Mouse (Mus musculus): ENCODE measurements at regions not wholly inside any gene's neighbourhood (a gene's known extent, or its start where the extent isn't known, plus 50 kb on each side); places are given as distances from the start of the nearest gene placed in this dataset.
A peak's percentile ranks its signal among the peaks of the same experiment; 100 is the strongest.

DNA sequence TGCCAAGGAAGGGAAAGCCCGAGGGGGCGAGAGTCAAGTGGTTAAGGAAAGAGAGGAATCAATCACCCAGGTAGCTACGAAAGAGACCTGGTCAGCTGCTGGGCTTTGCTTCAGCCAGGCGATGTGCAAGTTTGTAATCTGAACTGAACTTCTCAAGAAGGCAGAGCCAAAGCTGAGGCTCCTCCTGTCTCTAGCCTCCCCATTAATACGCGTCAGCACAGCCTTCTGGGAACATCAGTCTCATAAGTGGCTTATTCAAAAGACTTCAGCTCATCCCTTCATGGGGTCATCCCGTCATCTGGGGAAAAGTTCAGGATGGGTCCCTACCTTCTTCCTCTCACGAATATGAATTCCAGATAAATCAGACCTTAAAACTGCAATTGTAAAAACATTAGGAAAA lies 112.2 kb upstream of the Mgme1 start:
- no peak overlapping the region for H3K4me2 ChIP-seq
- H3K36me3 ChIP-seq: no peaks in the 10 kb centered on the region
- H3K27ac ChIP-seq: no peak overlapping the region
- H3K9me3 ChIP-seq: no peaks in the 10 kb centered on the region
- ATAC-seq (ENCODE audit: low FRiP score): no peak
- WGBS: 46% methylated on average over 8 of the region's 8 CpGs
- peaks cover 10% of the 10 kb centered on the region; the same call in 1 of the 2 replicates for H3K27me3 ChIP-seq
- H3K4me3 ChIP-seq: no peak overlapping the region
- peaks cover 11% of the 10 kb centered on the region for H3K4me1 ChIP-seq (replicated peaks)
- H3K9ac ChIP-seq: no peak overlapping the region

- peaks cover 22% of the 10 kb centered on the region for H3K4me1 ChIP-seq (replicated peaks)
- no peak overlapping the region for H3K4me2 ChIP-seq
- 47% methylated on average over 9 of the region's 9 CpGs for WGBS
- no peak overlapping the region for H3K4me3 ChIP-seq
- no peak overlapping the region for H3K27ac ChIP-seq
- no peak overlapping the region for H3K9ac ChIP-seq
- ATAC-seq (ENCODE audit: low FRiP score): no peak
- H3K36me3 ChIP-seq: no peaks in the 10 kb centered on the region
- peaks cover 10% of the 10 kb centered on the region; the same call in 1 of the 2 replicates for H3K27me3 ChIP-seq
- H3K9me3 ChIP-seq: no peaks in the 10 kb centered on the region
Measured at GRCm38 (mm10) chr2:144159854-144160331, 110.6 kb upstream of the Mgme1 start.

DNA sequence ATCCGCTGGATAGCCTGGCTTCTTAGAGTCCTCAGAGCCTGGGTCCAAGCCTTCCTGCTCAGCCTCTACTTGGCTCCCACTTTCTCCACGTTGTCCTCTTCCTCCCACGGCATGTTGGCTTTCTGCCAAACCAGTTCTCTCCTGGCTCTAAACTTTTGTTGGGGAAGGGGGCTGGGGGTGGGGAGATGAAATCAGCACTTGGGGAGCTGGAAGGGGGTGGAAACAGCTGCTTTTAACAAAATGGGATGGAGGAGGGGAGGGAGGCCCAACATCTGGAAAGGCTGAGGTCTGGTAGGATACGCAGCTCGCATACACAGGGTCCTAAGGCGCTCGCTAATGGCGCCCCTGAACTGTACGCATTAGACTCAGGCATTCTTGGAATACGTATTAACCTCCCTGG lies 110.0 kb upstream of the Mgme1 start:
- 74% methylated on average over 10 of the region's 10 CpGs for WGBS
- Histone ChIP-seq H3K9me3 (no peaks in the 10 kb centered on the region), H3K27me3 (peaks cover 10% of the 10 kb centered on the region; the same call in 1 of the 2 replicates), H3K4me2 (no peak overlapping the region), H3K27ac (no peak overlapping the region), H3K4me1 (replicated peaks) (peaks cover 23% of the 10 kb centered on the region), H3K9ac (no peak overlapping the region), H3K36me3 (no peaks in the 10 kb centered on the region), H3K4me3 (no peak overlapping the region)
- ATAC-seq (ENCODE audit: low FRiP score): no peak

GRCm38 (mm10) chr2:144161852-144162251 lies 108.6 kb upstream of the Mgme1 start:
- peaks cover 5% of the 10 kb centered on the region; the same call in 1 of the 2 replicates for H3K27me3 ChIP-seq
- H3K4me2 ChIP-seq: no peak overlapping the region
- H3K4me3 ChIP-seq: no peak overlapping the region
- peaks cover 30% of the 10 kb centered on the region for H3K4me1 ChIP-seq (replicated peaks)
- ATAC-seq (ENCODE audit: low FRiP score): no peak
- WGBS: 79% methylated on average over 1 of the region's 1 CpGs
- no peaks in the 10 kb centered on the region for H3K36me3 ChIP-seq
- no peaks in the 10 kb centered on the region for H3K9me3 ChIP-seq
- no peak overlapping the region for H3K9ac ChIP-seq
- no peak overlapping the region for H3K27ac ChIP-seq

GRCm38 (mm10) chr2:144164102-144164501 lies 106.4 kb upstream of the Mgme1 start:
- Histone ChIP-seq H3K9ac (peak overlapping the region; percentile 55; the same call in 1 of the 2 replicates), H3K27me3 (peaks cover 3% of the 10 kb centered on the region), H3K4me2 (peak overlapping the region; percentile 74), H3K27ac (peak overlapping the region; percentile 27), H3K9me3 (no peaks in the 10 kb centered on the region), H3K36me3 (no peaks in the 10 kb centered on the region), H3K4me1 (replicated peaks) (peaks cover 26% of the 10 kb centered on the region), H3K4me3 (peak overlapping the region; percentile 65)
- WGBS: 11% methylated on average over 8 of the region's 8 CpGs
- ATAC-seq (ENCODE audit: low FRiP score): no peak

DNA sequence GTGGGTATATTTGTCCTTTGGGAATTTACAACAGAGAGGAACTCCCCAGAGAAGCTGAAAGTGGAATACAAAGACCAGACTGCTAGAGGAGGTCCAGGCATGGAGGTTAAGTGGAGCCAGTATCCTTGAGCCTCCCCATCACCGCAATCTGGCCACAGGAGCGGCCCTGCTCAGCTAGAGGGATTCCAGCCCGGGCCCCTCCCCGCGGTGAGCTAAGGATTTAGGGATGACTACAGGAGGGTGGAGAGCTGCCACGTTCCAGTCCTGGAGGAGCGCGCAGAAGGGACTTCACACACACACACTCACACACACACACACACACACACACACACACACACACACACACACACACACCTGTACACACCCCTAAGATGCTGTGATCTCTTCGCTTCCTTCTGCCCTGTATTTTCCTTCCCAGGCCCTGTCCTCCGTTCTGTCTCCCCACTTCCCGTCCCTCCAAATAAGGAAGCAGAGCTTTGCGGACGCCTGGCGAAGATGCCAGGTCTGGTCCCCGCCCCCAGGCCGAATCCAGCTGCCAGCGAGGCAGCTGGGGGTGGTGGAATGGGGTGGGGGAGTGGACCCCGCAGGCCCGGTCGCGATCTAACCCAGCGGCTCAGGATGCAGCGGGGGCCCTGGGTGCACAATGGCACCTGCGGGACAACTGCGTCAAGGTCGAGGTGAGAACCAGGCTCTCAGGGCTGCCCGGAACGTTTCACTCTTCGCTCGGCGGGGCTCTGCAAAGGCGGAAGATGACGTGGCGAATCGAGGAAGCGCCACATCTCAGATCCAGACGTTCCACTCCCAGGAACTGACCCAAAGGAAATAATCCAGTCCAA lies 105.3 kb upstream of the Mgme1 start:
- under 1% methylated on average over 35 of the region's 37 CpGs for WGBS
- ATAC-seq (ENCODE audit: low FRiP score): peak; percentile 81
- Histone ChIP-seq H3K9me3 (no peaks in the 10 kb centered on the region), H3K9ac (peak overlapping the region; percentile 88), H3K4me1 (replicated peaks) (peaks cover 26% of the 10 kb centered on the region), H3K4me2 (peak overlapping the region; percentile 74), H3K27me3 (peaks cover 3% of the 10 kb centered on the region), H3K36me3 (no peaks in the 10 kb centered on the region), H3K4me3 (peak overlapping the region; percentile 65), H3K27ac (peak overlapping the region; percentile 95)

DNA sequence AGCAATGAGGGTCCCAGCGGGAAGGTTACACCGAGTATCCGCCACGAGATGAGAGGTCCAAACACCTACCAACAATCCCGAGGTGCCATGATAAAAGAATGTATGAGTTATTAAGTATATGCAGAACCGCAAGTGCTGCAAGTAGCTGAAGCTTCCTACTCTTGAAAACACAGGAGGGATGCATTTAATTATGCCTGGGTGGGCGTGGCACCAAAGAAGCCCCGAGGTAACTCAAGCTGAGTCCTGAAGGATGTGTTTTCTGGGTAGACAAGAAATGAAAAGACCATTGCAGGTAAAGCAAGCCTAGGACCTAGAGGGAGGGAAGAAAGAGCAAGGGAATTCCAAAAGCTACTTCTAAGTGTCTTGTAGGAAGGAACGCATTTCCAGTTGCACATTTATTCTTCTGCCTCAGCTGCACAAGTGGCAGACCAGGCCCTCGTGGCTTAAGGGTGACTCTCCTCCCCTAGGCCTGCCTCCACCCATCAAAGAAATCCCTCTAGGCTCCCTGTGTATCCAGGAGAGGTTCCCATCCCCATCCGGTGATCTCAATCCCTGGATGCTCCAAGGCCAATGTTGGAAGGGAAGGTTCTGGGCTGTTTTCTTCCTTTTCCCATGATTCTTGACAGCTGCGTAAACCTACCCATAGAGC lies 104.2 kb upstream of the Mgme1 start:
- Histone ChIP-seq H3K36me3 (no peaks in the 10 kb centered on the region), H3K4me2 (peak overlapping the region; percentile 74), H3K4me1 (replicated peaks) (peaks cover 21% of the 10 kb centered on the region), H3K4me3 (peak overlapping the region; percentile 65), H3K27ac (peak overlapping the region; percentile 95), H3K9me3 (no peaks in the 10 kb centered on the region), H3K27me3 (peaks cover 3% of the 10 kb centered on the region; the same call in 1 of the 2 replicates), H3K9ac (peak overlapping the region; percentile 88)
- ATAC-seq (ENCODE audit: low FRiP score): no peak; the same call in 1 of the 2 replicates
- WGBS: 32% methylated on average over 12 of the region's 12 CpGs

GRCm38 (mm10) chr2:144169576-144170178 lies 100.8 kb upstream of the Mgme1 start:
- 74% methylated on average over 4 of the region's 4 CpGs for WGBS
- Histone ChIP-seq H3K27ac (no peak overlapping the region), H3K36me3 (no peaks in the 10 kb centered on the region), H3K4me1 (replicated peaks) (peaks cover 12% of the 10 kb centered on the region), H3K9me3 (no peaks in the 10 kb centered on the region), H3K9ac (no peak overlapping the region), H3K4me2 (no peak overlapping the region), H3K27me3 (peaks cover 3% of the 10 kb centered on the region; the same call in 1 of the 2 replicates), H3K4me3 (no peak overlapping the region)
- ATAC-seq (ENCODE audit: low FRiP score): no peak

DNA sequence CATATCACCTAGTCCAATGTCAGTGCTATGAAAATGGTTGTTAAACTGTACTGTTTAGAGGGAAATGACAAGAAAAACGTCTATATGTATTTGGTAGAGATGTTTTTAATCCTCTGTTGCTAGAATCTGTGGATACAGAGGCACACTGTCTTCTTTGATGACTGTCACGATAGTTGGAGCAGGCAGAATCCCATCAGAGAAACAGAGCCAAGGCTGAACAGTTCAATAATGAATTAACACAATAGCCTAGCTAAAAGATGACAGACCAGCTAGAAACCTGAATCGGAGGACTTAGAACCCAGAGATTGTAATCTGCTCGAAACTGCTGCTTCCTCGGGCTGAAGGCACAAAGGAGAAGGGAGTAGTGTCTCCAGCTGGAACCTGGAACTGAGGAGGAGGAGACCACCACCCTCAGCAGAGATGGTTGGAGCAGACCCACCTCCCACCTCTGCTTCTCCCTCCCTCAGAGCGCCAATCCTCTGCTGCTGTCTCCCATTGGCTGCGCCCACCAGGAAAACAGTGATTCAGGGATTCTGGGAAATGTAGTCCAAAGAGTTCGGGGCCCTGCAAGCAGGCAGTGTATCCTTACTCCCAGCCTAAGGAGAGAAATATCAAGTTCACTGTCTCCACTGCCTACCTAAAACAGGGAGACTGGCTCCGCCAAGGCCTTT lies 98.2 kb upstream of the Mgme1 start:
- Histone ChIP-seq H3K27ac (peak overlapping the region; percentile 86), H3K4me1 (replicated peaks) (no peaks in the 10 kb centered on the region), H3K27me3 (peaks cover 3% of the 10 kb centered on the region; the same call in 1 of the 2 replicates), H3K9ac (peak overlapping the region; percentile 71), H3K36me3 (no peaks in the 10 kb centered on the region), H3K9me3 (no peaks in the 10 kb centered on the region), H3K4me3 (peak overlapping the region; percentile 38), H3K4me2 (peak overlapping the region; percentile 54)
- WGBS: 16% methylated on average over 9 of the region's 9 CpGs
- ATAC-seq (ENCODE audit: low FRiP score): peak; percentile 98

DNA sequence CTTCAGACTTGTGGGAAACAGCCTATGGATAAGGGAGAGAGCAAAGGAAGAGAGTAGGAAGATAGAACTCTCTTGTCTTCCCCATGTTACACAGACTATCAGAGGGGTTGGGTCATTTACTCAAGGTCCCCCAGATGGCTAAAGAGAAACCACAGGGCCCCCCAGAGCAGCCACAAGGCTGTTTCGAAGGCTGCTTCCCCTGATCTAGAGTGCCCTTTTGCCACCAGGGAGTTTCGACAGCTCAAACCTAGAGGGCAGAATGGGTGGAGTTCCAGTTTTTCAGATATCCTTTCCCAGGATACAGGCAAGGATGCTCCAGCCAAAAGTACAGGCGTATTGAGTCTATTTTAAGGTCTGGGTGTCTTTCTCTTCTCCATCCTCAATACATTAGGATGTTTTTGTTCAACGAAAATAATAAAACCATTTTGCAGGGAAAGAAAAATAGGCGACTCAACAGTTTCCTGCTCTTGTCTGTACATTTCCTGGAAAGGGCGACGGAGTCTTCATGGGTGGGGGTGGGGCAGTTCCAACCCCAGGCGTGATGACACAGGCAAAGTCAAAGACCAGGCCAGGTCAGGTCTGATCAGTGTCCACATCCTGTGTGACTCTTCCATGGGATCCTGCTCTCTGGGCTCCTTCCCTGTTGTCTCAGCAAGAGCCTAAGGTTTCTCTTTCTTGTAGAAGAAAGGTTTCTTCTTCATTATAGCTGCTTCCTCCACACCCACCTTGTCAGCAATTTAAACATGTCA lies 96.9 kb upstream of the Mgme1 start:
- 90% methylated on average over 8 of the region's 8 CpGs for WGBS
- no peak for ATAC-seq (ENCODE audit: low FRiP score)
- H3K27me3 ChIP-seq: no peaks in the 10 kb centered on the region
- no peak overlapping the region for H3K4me3 ChIP-seq
- H3K9ac ChIP-seq: no peak overlapping the region
- no peak overlapping the region for H3K4me2 ChIP-seq
- no peak overlapping the region for H3K27ac ChIP-seq
- no peaks in the 10 kb centered on the region for H3K9me3 ChIP-seq
- H3K4me1 ChIP-seq (replicated peaks): no peaks in the 10 kb centered on the region
- no peaks in the 10 kb centered on the region for H3K36me3 ChIP-seq

DNA sequence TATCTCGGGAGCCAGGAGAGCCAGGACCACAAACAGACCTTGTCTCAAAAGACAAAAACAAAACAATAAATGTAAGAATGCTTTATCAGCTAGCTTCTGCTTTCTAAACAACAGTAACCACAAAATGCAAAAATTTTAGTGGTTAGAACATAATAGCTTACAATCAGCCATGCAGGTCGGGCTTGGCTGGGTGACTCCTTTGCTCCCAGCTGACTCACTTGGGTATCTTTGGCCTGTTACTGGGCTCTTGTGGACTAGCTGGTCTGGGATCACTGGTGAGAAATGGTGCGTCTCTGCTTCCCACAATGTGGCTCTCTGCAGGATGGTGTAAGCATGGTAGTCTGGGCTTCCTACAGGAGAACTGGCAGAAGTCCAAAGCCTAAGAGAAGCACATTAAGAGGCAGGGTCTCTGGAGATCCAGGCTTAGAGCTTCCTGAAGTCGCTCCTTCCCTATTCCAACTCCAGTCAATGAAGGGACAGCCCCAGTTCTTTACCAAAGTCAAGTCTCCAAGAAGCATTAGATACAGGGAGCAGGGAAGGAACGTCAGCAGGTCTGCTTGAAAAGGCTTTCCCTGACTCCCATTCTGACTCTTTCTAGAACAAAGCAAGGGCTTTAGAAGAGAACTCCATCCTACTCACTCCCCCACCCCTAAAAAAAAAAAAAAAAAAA lies 96.0 kb upstream of the Mgme1 start:
- H3K4me1 ChIP-seq (replicated peaks): no peaks in the 10 kb centered on the region
- 87% methylated on average over 5 of the region's 5 CpGs for WGBS
- no peaks in the 10 kb centered on the region for H3K27me3 ChIP-seq
- H3K4me2 ChIP-seq: no peak overlapping the region
- H3K9me3 ChIP-seq: no peaks in the 10 kb centered on the region
- H3K4me3 ChIP-seq: no peak overlapping the region
- H3K9ac ChIP-seq: no peak overlapping the region
- H3K27ac ChIP-seq: no peak overlapping the region
- no peaks in the 10 kb centered on the region for H3K36me3 ChIP-seq
- ATAC-seq (ENCODE audit: low FRiP score): no peak
